Mouse (Mus musculus) CH12.LX (cell line): Measurements from ENCODE around the gene Hk1. TPM values are rescaled to one million over a fixed set of nuclear protein-coding genes. Genes with fewer than 3 reads are reported as not detected.

Source experiments
- DNase-seq: peaks from one replicate; pipeline ENCODE4 v3.0.0-alpha.2; 2013; ENCODE audit errors: extremely low read depth
- H3K27ac ChIP-seq: 2 replicates; pipeline ENCODE4 v1.5.1; 2012; ENCODE audit warnings: low read depth, mild to moderate bottlenecking, control low read depth, moderate library complexity; ENCODE audit not compliant: insufficient read depth
- H3K27me3 ChIP-seq: replicated peaks from 2 replicates; pipeline ENCODE3; 2012; ENCODE audit warnings: inconsistent platforms
- H3K36me3 ChIP-seq, 2 experiments: replicated peaks in 1 of 2; 2 replicates each; pipeline versions ENCODE3 to v1.6.1; 2012; ENCODE audit warnings: inconsistent platforms in 1 of 2, low read length in 1 of 2, mild to moderate bottlenecking in 1 of 2, mixed read lengths in 1 of 2, moderate library complexity in 1 of 2; ENCODE audit not compliant: control insufficient read depth in 1 of 2, insufficient read depth in 1 of 2
- H3K4me1 ChIP-seq, 2 experiments: 2 replicates each; pipeline ENCODE4 v1.6.1; 2012; ENCODE audit warnings: inconsistent platforms in 1 of 2, moderate library complexity in 1 of 2; ENCODE audit not compliant: insufficient read depth in 2 of 2, control insufficient read depth in 1 of 2
- H3K4me2 ChIP-seq: 2 replicates; pipeline ENCODE4 v1.6.1; 2012; ENCODE audit warnings: low read depth, mild to moderate bottlenecking, control low read depth; ENCODE audit not compliant: poor library complexity, insufficient read depth, severe bottlenecking
- H3K4me3 ChIP-seq, 3 experiments: fragments of 150-350 bp in 1 of 3; sonication (generic) in 1 of 3; replicated peaks in 1 of 3; 2 replicates each; pipeline versions ENCODE3 to v1.5.1; 2011 to 2012; ENCODE audit warnings: low read depth in 2 of 3, low read length in 2 of 3, mild to moderate bottlenecking in 2 of 3, moderate library complexity in 2 of 3, control low read depth in 1 of 3, improper control_type of control experiment in 1 of 3, inconsistent platforms in 1 of 3, mixed read lengths in 1 of 3; ENCODE audit not compliant: poor library complexity in 1 of 3
- H3K79me2 ChIP-seq: replicated peaks from 2 replicates; pipeline ENCODE4 v1.6.1; 2012; ENCODE audit warnings: mild to moderate bottlenecking, moderate library complexity; ENCODE audit not compliant: control insufficient read depth, poor library complexity, insufficient read depth, severe bottlenecking; ENCODE audit errors: extremely low read depth
- H3K9ac ChIP-seq: 2 replicates; pipeline ENCODE4 v1.6.1; 2012; ENCODE audit warnings: low read depth, mild to moderate bottlenecking, control low read depth, moderate library complexity; ENCODE audit not compliant: insufficient read depth
- H3K9me3 ChIP-seq: replicated peaks from 2 replicates; pipeline ENCODE3; 2012; ENCODE audit warnings: low read length, inconsistent platforms, mixed read lengths
- BHLHE40 ChIP-seq: IDR thresholded peaks from 2 replicates; pipeline ENCODE4 v1.6.1; 2011; ENCODE audit warnings: mild to moderate bottlenecking, low read depth, low read length, improper control_type of control experiment
- CHD1 ChIP-seq: IDR thresholded peaks from 2 replicates; pipeline ENCODE4 v1.6.1; 2012; ENCODE audit warnings: low read depth, low read length, improper control_type of control experiment, inconsistent platforms
- CHD2 ChIP-seq: IDR thresholded peaks from 2 replicates; pipeline ENCODE4 v1.6.1; 2011; ENCODE audit warnings: low read length, improper control_type of control experiment
- CTCF ChIP-seq, 2 experiments: IDR thresholded peaks in 1 of 2; conservative IDR thresholded peaks in 1 of 2; 2 replicates each; pipeline ENCODE4 v1.5.1; 2011 to 2012; ENCODE audit warnings: low read depth in 2 of 2, low read length in 2 of 2, improper control_type of control experiment in 1 of 2, inconsistent platforms in 1 of 2, mild to moderate bottlenecking in 1 of 2, moderate library complexity in 1 of 2
- ETS1 ChIP-seq: conservative IDR thresholded peaks from 2 replicates; pipeline ENCODE4 v1.6.1; 2012; ENCODE audit warnings: low read depth, mild to moderate bottlenecking, inconsistent platforms, low read length, improper control_type of control experiment, moderate library complexity
- GABPA ChIP-seq: IDR thresholded peaks from 2 replicates; pipeline ENCODE4 v1.6.1; 2012; ENCODE audit warnings: low read depth, low read length, improper control_type of control experiment, inconsistent platforms; ENCODE audit not compliant: insufficient replicate concordance
- HCFC1 ChIP-seq: IDR thresholded peaks from 2 replicates; pipeline ENCODE4 v1.6.1; 2012; ENCODE audit warnings: low read depth, mild to moderate bottlenecking, inconsistent platforms, low read length, improper control_type of control experiment
- IRF4 ChIP-seq: IDR thresholded peaks from 2 replicates; pipeline ENCODE4 v1.6.1; 2014; ENCODE audit warnings: low read depth, mild to moderate bottlenecking, inconsistent platforms, low read length, improper control_type of control experiment
- JUN ChIP-seq: IDR thresholded peaks from 2 replicates; pipeline ENCODE4 v1.6.1; 2011; ENCODE audit warnings: low read depth, mild to moderate bottlenecking, low read length, improper control_type of control experiment, moderate library complexity; ENCODE audit not compliant: insufficient read depth
- JUND ChIP-seq: conservative IDR thresholded peaks from 2 replicates; pipeline ENCODE4 v1.6.1; 2011; ENCODE audit warnings: low read depth, low read length, improper control_type of control experiment
- KAT2A ChIP-seq: IDR thresholded peaks from 2 replicates; pipeline ENCODE4 v1.6.1; 2012; ENCODE audit warnings: low read length, improper control_type of control experiment, inconsistent platforms; ENCODE audit not compliant: insufficient replicate concordance
- MAFK ChIP-seq: IDR thresholded peaks from 2 replicates; pipeline ENCODE4 v1.6.1; 2011; ENCODE audit warnings: low read length, improper control_type of control experiment; ENCODE audit not compliant: insufficient replicate concordance
- MAX ChIP-seq: IDR thresholded peaks from 2 replicates; pipeline ENCODE4 v1.6.1; 2011; ENCODE audit warnings: low read length, improper control_type of control experiment
- MAZ ChIP-seq: IDR thresholded peaks from 2 replicates; pipeline ENCODE4 v1.6.1; 2012; ENCODE audit warnings: low read depth, mild to moderate bottlenecking, inconsistent platforms, low read length, improper control_type of control experiment, moderate library complexity
- MYC ChIP-seq: IDR thresholded peaks from 2 replicates; pipeline ENCODE4 v1.6.1; 2011; ENCODE audit warnings: low read depth, mild to moderate bottlenecking, improper control_type of control experiment, low read length
- NELFE ChIP-seq: IDR thresholded peaks from 2 replicates; pipeline ENCODE4 v1.6.1; 2011; ENCODE audit warnings: low read depth, low read length, improper control_type of control experiment
- PAX5 ChIP-seq: IDR thresholded peaks from 2 replicates; pipeline ENCODE4 v1.6.1; 2012; ENCODE audit warnings: low read length, inconsistent platforms, mixed read lengths
- SIN3A ChIP-seq: IDR thresholded peaks from 2 replicates; pipeline ENCODE4 v1.6.1; 2012; ENCODE audit warnings: low read length, improper control_type of control experiment, inconsistent platforms
- SMC3 ChIP-seq: IDR thresholded peaks from 2 replicates; pipeline ENCODE4 v1.6.1; 2011; ENCODE audit warnings: low read depth, low read length, improper control_type of control experiment
- TCF12 ChIP-seq: IDR thresholded peaks from 2 replicates; pipeline ENCODE4 v1.6.1; 2014; ENCODE audit warnings: low read depth, mild to moderate bottlenecking, inconsistent platforms, low read length, improper control_type of control experiment
- UBTF ChIP-seq: IDR thresholded peaks from 2 replicates; pipeline ENCODE4 v1.6.1; 2012; ENCODE audit warnings: low read depth, mild to moderate bottlenecking, inconsistent platforms, low read length, improper control_type of control experiment, moderate library complexity
- USF2 ChIP-seq: conservative IDR thresholded peaks from 2 replicates; pipeline ENCODE4 v1.6.1; 2011; ENCODE audit warnings: low read depth, low read length, improper control_type of control experiment
- dilution Hi-C: fragments of 300-500 bp; cut with MboI; formaldehyde crosslinking; loops from 2 replicates; pipeline ENCODE4 v1.14.3; 2020; ENCODE audit warnings: low sequenced_read_pairs; ENCODE audit not compliant: extremely low pct_unique_long_range_greater_than_20kb, extremely low pct_ligation_motif_present
- in situ Hi-C: fragments of 300-500 bp; cut with MboI; formaldehyde crosslinking; loops from 3 replicates; pipeline ENCODE4 v1.14.3; 2019; ENCODE audit warnings: low sequenced_read_pairs, low pct_ligation_motif_present, low pct_unique_long_range_greater_than_20kb, mixed read lengths
- polyA plus RNA-seq: library from polyadenylated mRNA; unstranded; fragments of >175 nt; gene quantifications from 2 replicates; pipeline ENCODE4 v1.2.1, GENCODE M21; 2012; ENCODE audit warnings: low read depth; ENCODE audit not compliant: insufficient read length
- total RNA-seq, 2 experiments: library from RNA; depleted of rRNA; stranded (reverse); fragments of 300-350 nt in 1 of 2; fragments of >200 nt in 1 of 2; gene quantifications; 2 replicates each; pipeline ENCODE4 v1.2.3; 2012 to 2014

Gene Hk1
- total and polyA plus RNA-seq, 3 experiments, result 9.3 to 30.1 (median 23.4) TPM

DNA sequence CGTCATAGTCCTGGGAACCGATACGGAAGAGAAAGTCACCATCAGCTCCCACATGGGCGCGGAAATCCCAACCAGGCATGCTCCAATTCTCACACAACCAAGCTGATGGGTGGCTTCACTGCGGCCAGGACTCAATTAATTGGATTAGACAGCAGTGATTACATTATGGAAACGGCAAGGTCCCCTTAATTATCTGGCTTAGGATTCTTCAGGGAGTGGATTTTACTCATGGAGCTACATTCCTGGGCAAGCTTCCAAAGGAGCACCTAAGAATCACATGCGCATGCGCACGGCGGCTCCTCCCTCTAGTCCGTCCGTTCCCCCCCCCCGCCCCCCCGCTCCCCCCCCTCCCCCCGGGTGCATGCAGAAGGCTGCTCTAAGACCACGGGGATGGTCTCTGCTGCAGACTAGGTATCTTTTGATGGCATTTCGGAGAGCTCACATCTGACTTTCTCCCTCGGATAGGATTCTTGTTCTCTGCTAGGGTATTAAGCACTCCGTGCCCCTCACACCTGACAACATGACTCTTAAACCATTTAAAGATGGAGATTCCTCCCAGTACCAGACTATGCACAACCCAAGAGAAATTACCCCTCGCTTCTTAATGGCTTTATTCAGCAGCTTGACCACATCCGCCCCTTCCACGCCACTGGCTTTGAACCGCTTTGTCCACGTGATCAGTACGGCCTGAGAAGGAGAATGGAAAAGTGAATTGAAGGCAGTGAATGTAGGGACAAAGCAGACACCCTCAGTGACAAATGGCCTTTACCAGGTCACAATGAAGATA is 83.4 kb downstream of the Hk1 start:
- H3K79me2 ChIP-seq, result no peaks in the 10 kb centered on the region
- dilution Hi-C loops, result no loop called here
- no peak overlapping the region for H3K4me3 ChIP-seq
- no peak for DNase-seq
- H3K4me1 ChIP-seq, result peaks cover 3 to 7% of the 10 kb centered on the region in 2 experiments; a peak in 2 of 4 replicates
- no peak for TF ChIP-seq MAX
- TF ChIP-seq BHLHE40, result no peak
- no peak for TF ChIP-seq CHD1
- no peak for TF ChIP-seq IRF4
- TF ChIP-seq GABPA, result no peak
- no peak for TF ChIP-seq ETS1
- no peak for TF ChIP-seq KAT2A
- no peak for TF ChIP-seq JUND
- no peak for TF ChIP-seq UBTF
- TF ChIP-seq JUN, result no peak
- no peak for TF ChIP-seq MAFK
- TF ChIP-seq, all 38 proteins: peak for 0
- Histone ChIP-seq H3K36me3 (peaks cover 11 to 93% of the 10 kb centered on the region in 2 experiments), H3K27me3 (no peaks in the 10 kb centered on the region), H3K27ac (no peak overlapping the region), H3K9me3 (no peaks in the 10 kb centered on the region), H3K4me2 (no peak overlapping the region), H3K9ac (no peak overlapping the region)
- in situ Hi-C loops, result no loop called here

DNA sequence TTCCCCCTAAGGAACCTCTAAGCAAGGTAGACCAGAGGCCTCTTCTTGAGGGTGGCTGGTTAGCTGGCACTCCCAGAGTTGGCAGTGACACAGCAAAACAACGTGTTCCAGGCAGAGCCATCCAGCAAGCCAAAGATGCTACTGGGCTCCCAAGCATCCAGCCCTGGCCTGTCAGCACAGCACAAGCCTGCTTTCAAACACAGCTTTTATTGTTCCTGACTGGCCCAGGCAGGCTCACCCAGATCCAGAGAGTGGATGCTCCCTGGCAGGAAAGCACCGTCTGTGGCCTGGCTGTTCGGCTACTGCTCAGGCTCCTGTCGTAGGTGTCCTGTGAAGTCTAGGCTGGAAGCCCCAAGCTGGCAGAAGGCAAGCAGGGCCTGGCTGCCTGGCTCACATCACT is 85.6 kb downstream of the Hk1 start:
- Histone ChIP-seq H3K4me2 (no peak overlapping the region), H3K9me3 (no peaks in the 10 kb centered on the region), H3K27ac (no peak overlapping the region), H3K27me3 (no peaks in the 10 kb centered on the region), H3K4me1 (no peaks in the 10 kb centered on the region), H3K4me3 (no peak overlapping the region), H3K79me2 (no peaks in the 10 kb centered on the region), H3K36me3 (peaks cover 20 to 97% of the 10 kb centered on the region in 2 experiments)
- no peak for DNase-seq
- dilution Hi-C loops (no loop called here), in situ Hi-C loops (no loop called here)
- TF ChIP-seq TCF12, result no peak
- no peak for TF ChIP-seq KAT2A
- no peak for TF ChIP-seq HCFC1
- no peak for TF ChIP-seq PAX5
- TF ChIP-seq NELFE, result no peak
- no peak for TF ChIP-seq CTCF (conservative IDR thresholded peaks at IDR 0.05 in 1 of 2, IDR thresholded peaks at IDR 0.05 in 1 of 2; ENCODE audit: low read depth in 2 of 2, low read length in 2 of 2)
- no peak for TF ChIP-seq MYC
- no peak for TF ChIP-seq CHD2
- no peak for TF ChIP-seq UBTF
- no peak for TF ChIP-seq SMC3
- TF ChIP-seq SIN3A, result no peak
- no peak for TF ChIP-seq MAZ
- TF ChIP-seq GABPA, result no peak
- TF ChIP-seq USF2, result no peak
- TF ChIP-seq, all 38 proteins: peak for 0
- no peak overlapping the region for H3K9ac ChIP-seq
